Mouse (Mus musculus) fibroblast of lung, adult 2 months (primary cell): ENCODE results near the gene Omp.
"Not testable (repeated sequence)": the region's sequence is repeated elsewhere in the genome, so short reads cannot be mapped to it uniquely, and the experiment has no call there.

Experiments used
- DNase-seq: peaks from one replicate; pipeline ENCODE4 v3.0.0-alpha.2; 2011; ENCODE audit warnings: low read depth

Gene Omp

GRCm38 (mm10) chr7:98145402-98145801, at the start of gene Omp:
Gene Omp (minus strand): TSS chr7:98145502.
- DNase-seq = no peak

- DNase-seq = no peak
Measured at GRCm38 (mm10) chr7:98194026-98194792, 48.9 kb upstream of the Omp start.

GRCm38 (mm10) chr7:98193515-98194025, 48.3 kb upstream of the Omp start:
- no peak for DNase-seq

- DNase-seq = no peak
Measured at GRCm38 (mm10) chr7:98191571-98192250, 46.4 kb upstream of the Omp start.

GRCm38 (mm10) chr7:98190578-98190977, 45.3 kb upstream of the Omp start:
- DNase-seq = no peak

- DNase-seq = no peak
Measured at GRCm38 (mm10) chr7:98189745-98190144, 44.4 kb upstream of the Omp start.

- DNase-seq = no peak
Measured at GRCm38 (mm10) chr7:98188680-98189079, 43.4 kb upstream of the Omp start.

GRCm38 (mm10) chr7:98188238-98188637, 42.9 kb upstream of the Omp start:
- DNase-seq = no peak

- not testable (repeated sequence) for DNase-seq
Measured at GRCm38 (mm10) chr7:98187332-98187731, 42.0 kb upstream of the Omp start.

GRCm38 (mm10) chr7:98186637-98187036, 41.3 kb upstream of the Omp start:
- DNase-seq = no peak

GRCm38 (mm10) chr7:98185326-98185725, 40.0 kb upstream of the Omp start:
- no peak for DNase-seq

- no peak for DNase-seq
Measured at GRCm38 (mm10) chr7:98178560-98179231, 33.4 kb upstream of the Omp start.

GRCm38 (mm10) chr7:98177929-98178559, 32.7 kb upstream of the Omp start, which contains the start of gene Capn5:
Gene Capn5 (minus strand): TSS chr7:98178274.
- peak; percentile 44 for DNase-seq

- no peak for DNase-seq
Measured at GRCm38 (mm10) chr7:98177566-98177928, 32.2 kb upstream of the Omp start.

- DNase-seq = no peak
Measured at GRCm38 (mm10) chr7:98177071-98177485, 31.8 kb upstream of the Omp start.

GRCm38 (mm10) chr7:98176322-98177070, 31.2 kb upstream of the Omp start:
- no peak for DNase-seq

GRCm38 (mm10) chr7:98174883-98175755, 29.8 kb upstream of the Omp start:
- no peak for DNase-seq

GRCm38 (mm10) chr7:98173408-98173807, 28.1 kb upstream of the Omp start:
- DNase-seq = no peak

- DNase-seq = no peak
Measured at GRCm38 (mm10) chr7:98172661-98173060, 27.4 kb upstream of the Omp start.
